Mouse (Mus musculus) erythroid progenitor cell, adult 5-6 weeks (primary cell): Measurements from ENCODE around the gene 4930562C15Rik. TPM values are rescaled to one million over a fixed set of nuclear protein-coding genes. Genes with fewer than 3 reads are reported as not detected.

ENCODE experiments used
- ATAC-seq: replicated peaks from 2 replicates; pipeline ENCODE4 v1.8.0; 2016; ENCODE audit warnings: moderate number of reproducible peaks, mild to moderate bottlenecking, moderate TSS enrichment, inconsistent platforms; ENCODE audit not compliant: poor library complexity, low FRiP score, severe bottlenecking
- total RNA-seq, 2 experiments: library from RNA; stranded (forward) in 1 of 2; stranded (reverse) in 1 of 2; fragments of 150-400 nt in 1 of 2; fragments of 186-747, 209-891 nt in 1 of 2; gene quantifications; 2 replicates each; pipeline versions ENCODE4 v1.2.3 to v1.2.4; 2015 to 2017; ENCODE audit warnings: low replicate concordance in 2 of 2

Gene 4930562C15Rik
- total RNA-seq, 2 experiments from 2014 or later: not detected

DNA sequence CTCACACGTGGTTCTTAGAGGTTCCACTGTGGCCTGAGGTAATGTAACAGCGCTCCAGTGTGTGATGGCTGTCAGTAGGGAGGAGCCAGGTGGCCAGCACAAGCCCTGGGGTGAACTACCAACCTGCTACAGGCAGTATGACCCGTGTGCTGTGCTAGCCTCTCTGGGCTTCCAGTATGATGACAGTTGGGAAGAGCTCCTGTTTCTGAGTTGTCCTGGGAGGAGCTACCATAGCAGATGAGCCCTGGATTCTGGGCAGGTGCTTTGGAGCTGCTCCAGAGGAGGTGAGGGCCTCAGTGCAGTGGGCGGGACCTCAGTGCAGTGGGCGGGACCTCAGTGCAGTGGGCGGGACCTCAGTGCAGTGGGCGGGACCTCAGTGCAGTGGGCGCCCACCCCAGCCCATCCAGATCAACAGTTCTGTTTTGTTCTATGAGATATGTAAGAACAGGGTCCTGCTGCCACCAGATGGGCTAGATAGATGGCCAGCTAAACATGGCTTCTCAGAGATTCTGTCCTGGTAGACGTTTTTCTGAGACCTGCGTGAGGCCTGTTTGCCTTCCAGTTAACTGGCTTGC lies 76.9 kb downstream of the 4930562C15Rik start:
- ATAC-seq: no peak

DNA sequence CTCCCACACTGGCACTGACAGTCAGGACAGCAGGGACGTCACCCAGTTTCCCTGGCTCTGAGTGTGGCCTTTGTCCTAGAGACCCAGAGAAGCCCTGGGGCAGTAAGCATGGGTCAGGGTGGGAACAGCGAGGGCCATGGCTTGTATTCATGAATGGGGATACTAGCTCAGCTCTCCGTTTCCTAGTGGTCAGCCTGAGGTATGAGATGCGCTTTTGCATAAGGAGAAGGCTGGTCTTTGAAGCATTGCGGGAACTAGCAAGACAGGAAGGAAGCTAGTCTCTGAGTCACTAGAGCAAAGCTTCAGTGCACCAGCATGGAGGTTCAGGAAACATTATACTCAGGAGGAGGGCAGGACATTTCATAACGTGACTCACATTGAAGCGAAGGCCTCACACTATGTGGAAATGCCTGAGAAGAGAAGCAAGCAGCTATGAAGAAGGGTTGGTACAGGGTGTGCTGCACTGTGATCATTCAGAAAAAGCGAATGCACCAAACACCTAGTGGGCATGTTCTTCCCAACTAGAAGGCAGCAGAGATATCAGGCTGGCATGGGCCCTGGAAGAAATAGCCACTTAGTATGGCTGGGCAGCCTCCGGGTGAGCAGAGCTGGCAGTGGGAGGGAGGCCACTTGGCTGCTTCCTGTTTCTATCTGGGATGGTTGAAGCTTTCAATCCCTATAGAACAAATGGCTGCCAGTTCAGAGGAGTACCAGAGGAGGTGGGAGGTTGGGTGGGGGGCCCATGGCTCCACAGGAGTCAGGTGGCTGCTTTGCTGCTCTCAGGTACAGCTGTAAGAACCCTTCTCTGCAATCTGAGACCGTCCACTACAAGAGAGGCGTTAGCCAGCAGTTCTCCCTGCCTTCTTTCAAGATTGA lies 77.9 kb downstream of the 4930562C15Rik start:
- ATAC-seq: peak; percentile 26; the same call in 1 of the 2 replicates

DNA sequence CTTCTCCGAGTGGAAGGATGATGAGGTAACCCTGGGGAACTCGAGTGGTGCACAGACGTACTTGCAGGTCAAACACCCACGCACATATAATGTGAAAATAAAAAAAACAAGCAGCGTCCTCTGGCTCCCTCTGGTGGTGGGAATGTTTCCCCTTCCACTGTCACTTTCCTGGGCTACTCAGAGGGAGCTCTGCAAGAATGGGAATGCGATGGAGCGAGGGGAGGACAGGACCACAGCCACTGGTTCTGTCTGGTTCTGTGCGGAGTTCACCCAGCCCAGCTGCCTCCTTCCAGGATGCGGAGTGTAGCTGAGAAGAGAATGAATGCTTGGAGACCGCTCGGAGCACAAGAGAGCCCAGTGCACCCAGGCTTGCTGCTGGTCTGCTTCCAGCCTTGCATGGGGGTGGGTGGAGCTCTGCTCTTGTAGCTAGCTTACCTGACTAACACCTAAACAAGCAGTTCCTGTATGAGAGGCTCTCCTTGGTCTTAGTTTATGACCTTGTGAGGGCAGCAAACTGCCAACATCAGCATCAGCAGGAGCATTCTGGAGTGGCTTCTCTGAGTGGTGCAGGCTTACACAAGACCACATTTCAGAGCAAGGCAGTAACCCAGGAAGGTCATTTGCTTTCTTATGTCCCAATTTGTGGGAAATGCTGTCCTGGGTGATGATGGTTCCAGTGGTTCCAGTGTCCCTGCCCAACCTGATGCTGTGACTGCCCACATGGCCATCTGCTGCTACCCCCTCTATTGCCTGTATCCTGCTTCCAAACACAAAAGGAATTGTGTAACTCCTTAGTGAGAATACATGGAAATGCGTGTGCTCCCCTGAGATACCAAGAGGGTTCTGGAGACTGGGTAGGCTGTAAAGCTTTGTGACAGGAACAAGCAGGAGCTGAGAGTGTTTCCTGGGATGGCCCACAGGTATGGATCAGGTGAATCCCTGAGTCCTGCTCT lies 78.8 kb downstream of the 4930562C15Rik start:
- ATAC-seq: peak; percentile 69

DNA sequence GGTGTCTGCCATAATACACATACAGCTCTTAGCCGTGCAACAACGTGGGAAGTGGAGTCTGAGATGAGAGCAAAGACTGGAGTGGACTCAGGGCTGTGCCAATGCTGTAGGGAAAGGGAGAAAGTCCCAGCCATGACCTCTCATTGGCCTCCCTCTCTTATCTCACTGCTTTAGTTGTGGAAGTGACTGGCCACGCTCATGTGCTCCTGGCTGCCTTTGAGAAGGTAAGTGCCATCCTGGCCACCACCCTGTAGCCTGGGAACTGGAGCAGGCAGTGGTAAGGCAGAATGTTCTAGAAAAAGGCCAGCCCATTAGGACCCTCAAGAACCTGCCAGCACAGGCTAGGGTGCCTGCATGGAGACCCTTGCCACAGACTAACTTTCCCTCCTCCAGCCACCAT lies 80.7 kb downstream of the 4930562C15Rik start:
- ATAC-seq: no peak

DNA sequence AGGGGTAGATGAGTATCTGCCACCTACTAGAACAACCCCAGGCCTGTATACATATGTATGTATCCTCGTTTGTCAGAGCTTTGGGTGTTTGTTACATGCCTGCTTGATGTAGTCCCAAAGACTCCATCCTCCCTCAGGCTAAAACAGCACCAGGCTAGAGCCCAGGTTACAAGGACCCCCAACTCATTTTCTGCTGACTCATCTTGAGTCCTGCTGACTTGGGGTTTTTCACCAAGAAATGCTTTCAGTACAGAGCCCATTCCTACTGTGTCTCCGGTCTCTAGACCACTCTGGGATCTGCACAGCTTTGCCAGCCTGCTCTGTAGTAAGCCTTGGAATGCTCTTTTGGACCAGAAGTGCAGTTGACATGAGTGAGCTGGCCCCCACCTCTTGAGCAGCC lies 81.4 kb downstream of the 4930562C15Rik start:
- no peak for ATAC-seq

Other genes with a start within 250 kb of the 4930562C15Rik start
- not detected in 2 replicates for gene Glis2, start 240.7 kb upstream of the 4930562C15Rik start, total RNA-seq (2015; ENCODE audit: low replicate concordance)
- not detected in 2 replicates for gene Glis2, start 240.7 kb upstream of the 4930562C15Rik start, total RNA-seq (2017; ENCODE audit: low replicate concordance)
- gene Pam16, start 210.4 kb upstream of the 4930562C15Rik start, total RNA-seq (2015; ENCODE audit: low replicate concordance): 9.4 and 16.8 TPM in 2 replicates
- gene Pam16, start 210.4 kb upstream of the 4930562C15Rik start, total RNA-seq (2017; ENCODE audit: low replicate concordance): 3.9 and 9.6 TPM in 2 replicates
- not detected in 2 replicates for gene Vasn, start 195.5 kb upstream of the 4930562C15Rik start, total RNA-seq (2015; ENCODE audit: low replicate concordance)
- gene Vasn, start 195.5 kb upstream of the 4930562C15Rik start, total RNA-seq (2017; ENCODE audit: low replicate concordance): not detected in 2 replicates
- 10.1 and 12.6 TPM in 2 replicates for gene Dnaja3, start 195.4 kb upstream of the 4930562C15Rik start, total RNA-seq (2015; ENCODE audit: low replicate concordance)
- 10.9 and 14.3 TPM in 2 replicates for gene Dnaja3, start 195.4 kb upstream of the 4930562C15Rik start, total RNA-seq (2017; ENCODE audit: low replicate concordance)
- 19.8 and 36.5 TPM in 2 replicates for gene Coro7, start 155.6 kb upstream of the 4930562C15Rik start, total RNA-seq (2015; ENCODE audit: low replicate concordance)
- gene Coro7, start 155.6 kb upstream of the 4930562C15Rik start, total RNA-seq (2017; ENCODE audit: low replicate concordance): 7.3 and 14.8 TPM in 2 replicates
- gene Nmral1, start 116.1 kb upstream of the 4930562C15Rik start, total RNA-seq (2015; ENCODE audit: low replicate concordance): 22.2 and 37.8 TPM in 2 replicates
- 24.3 and 41.7 TPM in 2 replicates for gene Nmral1, start 116.1 kb upstream of the 4930562C15Rik start, total RNA-seq (2017; ENCODE audit: low replicate concordance)
- gene Hmox2, start 109.1 kb upstream of the 4930562C15Rik start, total RNA-seq (2015; ENCODE audit: low replicate concordance): 10.1 and 13.0 TPM in 2 replicates
- 8.5 and 13.0 TPM in 2 replicates for gene Hmox2, start 109.1 kb upstream of the 4930562C15Rik start, total RNA-seq (2017; ENCODE audit: low replicate concordance)
- gene Cdip1, start 45.1 kb upstream of the 4930562C15Rik start, total RNA-seq (2015; ENCODE audit: low replicate concordance): 2.5 and 6.1 TPM in 2 replicates
- gene Cdip1, start 45.1 kb upstream of the 4930562C15Rik start, total RNA-seq (2017; ENCODE audit: low replicate concordance): 4.5 TPM in 2 replicates
- 8.3 and 10.1 TPM in 2 replicates for gene Ubald1, start 44.9 kb downstream of the 4930562C15Rik start, total RNA-seq (2015; ENCODE audit: low replicate concordance)
- gene Ubald1, start 44.9 kb downstream of the 4930562C15Rik start, total RNA-seq (2017; ENCODE audit: low replicate concordance): 0.91 and 1.7 TPM in 2 replicates
- gene Mgrn1, start 50.8 kb downstream of the 4930562C15Rik start, total RNA-seq (2015; ENCODE audit: low replicate concordance): 8.6 and 10.5 TPM in 2 replicates
- gene Mgrn1, start 50.8 kb downstream of the 4930562C15Rik start, total RNA-seq (2017; ENCODE audit: low replicate concordance): 0.38 and 2.2 TPM in 2 replicates
- 4.2 and 9.4 TPM in 2 replicates for gene Nudt16l1, start 103.3 kb downstream of the 4930562C15Rik start, total RNA-seq (2015; ENCODE audit: low replicate concordance)
- gene Nudt16l1, start 103.3 kb downstream of the 4930562C15Rik start, total RNA-seq (2017; ENCODE audit: low replicate concordance): 0.53 and 5.8 TPM in 2 replicates
- gene Anks3, start 128.8 kb downstream of the 4930562C15Rik start, total RNA-seq (2015; ENCODE audit: low replicate concordance): 13.0 and 20.9 TPM in 2 replicates
- 15.3 and 28.9 TPM in 2 replicates for gene Anks3, start 128.8 kb downstream of the 4930562C15Rik start, total RNA-seq (2017; ENCODE audit: low replicate concordance)
- gene Sept12, start 162.4 kb downstream of the 4930562C15Rik start, total RNA-seq (2015; ENCODE audit: low replicate concordance): not detected in 2 replicates
- gene Sept12, start 162.4 kb downstream of the 4930562C15Rik start, total RNA-seq (2017; ENCODE audit: low replicate concordance): 0.39 TPM in 1 of 2 replicates, not detected in the other
- gene Smim22, start 171.9 kb downstream of the 4930562C15Rik start, total RNA-seq (2015; ENCODE audit: low replicate concordance): not detected in 2 replicates
- gene Smim22, start 171.9 kb downstream of the 4930562C15Rik start, total RNA-seq (2017; ENCODE audit: low replicate concordance): not detected in 2 replicates
- 13.0 and 19.7 TPM in 2 replicates for gene Rogdi, start 178.1 kb downstream of the 4930562C15Rik start, total RNA-seq (2015; ENCODE audit: low replicate concordance)
- 4.9 and 10.9 TPM in 2 replicates for gene Rogdi, start 178.1 kb downstream of the 4930562C15Rik start, total RNA-seq (2017; ENCODE audit: low replicate concordance)
- 28.8 and 47.8 TPM in 2 replicates for gene Glyr1, start 214.4 kb downstream of the 4930562C15Rik start, total RNA-seq (2015; ENCODE audit: low replicate concordance)
- gene Glyr1, start 214.4 kb downstream of the 4930562C15Rik start, total RNA-seq (2017; ENCODE audit: low replicate concordance): 45.9 and 49.9 TPM in 2 replicates
- gene Ubn1, start 214.6 kb downstream of the 4930562C15Rik start, total RNA-seq (2015; ENCODE audit: low replicate concordance): 28.1 and 41.8 TPM in 2 replicates
- gene Ubn1, start 214.6 kb downstream of the 4930562C15Rik start, total RNA-seq (2017; ENCODE audit: low replicate concordance): 50.9 and 75.1 TPM in 2 replicates